Mouse (Mus musculus) embryonic facial prominence, embryonic 13.5 days (tissue): ENCODE results near the gene C1qbp. TPM values are rescaled to one million over a fixed set of nuclear protein-coding genes. Genes with fewer than 3 reads are reported as not detected.
A peak's percentile ranks its signal among the peaks of the same experiment; 100 is the strongest.

Experiments used
- ATAC-seq: fragments of 200-750 bp; cut with Nextera tagmentation; 2 replicates; pipeline ENCODE4 v1.8.0; 2017; ENCODE audit warnings: low read depth; ENCODE audit not compliant: insufficient number of reproducible peaks, insufficient read depth, low FRiP score, low TSS enrichment
- H3K27ac ChIP-seq: fragments of 300-500 bp; sonication (generic); 2 replicates; pipeline ENCODE4 v1.5.1; 2015; ENCODE audit warnings: moderate library complexity, mild to moderate bottlenecking, inconsistent platforms
- H3K27me3 ChIP-seq: fragments of 300-500 bp; sonication (generic); 2 replicates; pipeline ENCODE4 v1.6.1; 2015; ENCODE audit warnings: mild to moderate bottlenecking, inconsistent platforms
- H3K36me3 ChIP-seq: fragments of 300-500 bp; sonication (generic); 2 replicates; pipeline ENCODE4 v1.6.1; 2015; ENCODE audit warnings: mild to moderate bottlenecking, inconsistent platforms
- H3K4me1 ChIP-seq: fragments of 300-500 bp; sonication (generic); 2 replicates; pipeline ENCODE4 v1.6.1; 2015; ENCODE audit warnings: inconsistent platforms
- H3K4me2 ChIP-seq: fragments of 300-500 bp; sonication (generic); 2 replicates; pipeline ENCODE4 v1.6.1; 2015; ENCODE audit warnings: moderate library complexity, mild to moderate bottlenecking, inconsistent platforms
- H3K4me3 ChIP-seq: fragments of 300-500 bp; sonication (generic); 2 replicates; pipeline ENCODE4 v1.5.1; 2015; ENCODE audit warnings: mild to moderate bottlenecking, inconsistent platforms
- H3K9ac ChIP-seq: fragments of 300-500 bp; sonication (generic); 2 replicates; pipeline ENCODE4 v1.6.1; 2015; ENCODE audit warnings: mild to moderate bottlenecking, inconsistent platforms
- H3K9me3 ChIP-seq: fragments of 300-500 bp; sonication (generic); 2 replicates; pipeline ENCODE4 v1.6.1; 2016; ENCODE audit warnings: inconsistent platforms
- WGBS: fragments of 180-500 bp; shearing (Covaris S2); methylation state at CpG from one replicate; pipeline ENCODE4 v1.1.7; 2015; ENCODE audit warnings: mixed read lengths; 5-methylcytosine and 5-hydroxymethylcytosine counted together
- polyA plus RNA-seq: library from polyadenylated mRNA; unstranded; fragments of >200 nt; fragmentation: Nextera tagmentation; extraction: Ambion mirVana; gene quantifications from 2 replicates; pipeline ENCODE4 v1.2.1, GENCODE M21; 2015

Gene C1qbp
- polyA plus RNA-seq, result 233 and 254 TPM in 2 replicates

GRCm38 (mm10) chr11:70982557-70983228 is at the start of gene C1qbp:
Gene C1qbp (minus strand): TSS chr11:70983026.
- H3K36me3 ChIP-seq, result peaks cover 71% of the 10 kb centered on the region

DNA sequence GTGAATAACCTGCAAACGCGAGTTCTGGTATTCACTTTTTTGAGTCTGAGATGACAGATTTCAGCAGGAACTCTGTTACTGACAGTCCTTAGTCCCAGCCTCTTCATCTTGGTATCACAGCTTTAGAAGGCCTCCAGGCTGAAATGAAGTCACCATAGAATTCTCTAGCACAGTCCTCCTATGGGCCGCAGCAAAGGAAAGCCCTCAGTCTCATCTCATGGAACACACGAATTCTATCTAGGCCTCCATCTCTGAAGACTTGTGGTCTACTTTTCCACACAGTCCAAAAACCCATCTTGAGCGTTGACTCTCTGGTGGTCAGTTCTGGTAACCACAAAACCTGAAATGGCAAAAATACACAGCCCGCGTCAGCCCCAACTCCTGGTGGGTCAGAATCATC is 49.2 kb upstream of the C1qbp start:
- Histone ChIP-seq H3K36me3 (peaks cover 21% of the 10 kb centered on the region), H3K9me3 (no peaks in the 10 kb centered on the region), H3K27me3 (no peaks in the 10 kb centered on the region), H3K4me2 (peak overlapping the region; percentile 71), H3K4me1 (peaks cover 15% of the 10 kb centered on the region), H3K4me3 (peak overlapping the region; percentile 74), H3K27ac (peak overlapping the region; percentile 91), H3K9ac (peak overlapping the region; percentile 89)
- 62% methylated on average over 7 of the region's 7 CpGs for WGBS
- ATAC-seq, result no peak

More at GRCm38 (mm10) chr11:70982557-70983228, at the start of gene C1qbp:
- peak; percentile 92 for ATAC-seq
- H3K4me3 ChIP-seq, result peak within 1 kb of the TSS; percentile 83
- peak within 1 kb of the TSS; percentile 82 for H3K4me2 ChIP-seq
- H3K4me1 ChIP-seq, result peaks cover 12% of the 10 kb centered on the region
- H3K27me3 ChIP-seq, result no peaks in the 10 kb centered on the region
- peak within 1 kb of the TSS; percentile 17; the same call in 1 of the 2 replicates for H3K27ac ChIP-seq
- H3K9me3 ChIP-seq, result no peaks in the 10 kb centered on the region
- WGBS, result under 1% methylated on average over 56 of the region's 64 CpGs
- H3K9ac ChIP-seq, result peak within 1 kb of the TSS; percentile 94

- Histone ChIP-seq H3K9me3 (no peaks in the 10 kb centered on the region), H3K9ac (no peak overlapping the region), H3K27me3 (no peaks in the 10 kb centered on the region), H3K4me3 (no peak overlapping the region), H3K4me2 (no peak overlapping the region), H3K36me3 (peaks cover 46% of the 10 kb centered on the region), H3K4me1 (peaks cover 15% of the 10 kb centered on the region), H3K27ac (no peak overlapping the region)
- 76% methylated on average over 3 of the region's 3 CpGs for WGBS
- no peak for ATAC-seq
Observed at GRCm38 (mm10) chr11:71029403-71030118, 46.7 kb upstream of the C1qbp start.

GRCm38 (mm10) chr11:71028280-71028679 is 45.5 kb upstream of the C1qbp start:
- Histone ChIP-seq H3K36me3 (peaks cover 51% of the 10 kb centered on the region), H3K4me2 (no peak overlapping the region), H3K27ac (no peak overlapping the region), H3K9ac (no peak overlapping the region), H3K27me3 (no peaks in the 10 kb centered on the region), H3K4me1 (peaks cover 15% of the 10 kb centered on the region), H3K4me3 (no peak overlapping the region), H3K9me3 (no peaks in the 10 kb centered on the region)
- no peak for ATAC-seq
- 79% methylated on average over 3 of the region's 3 CpGs for WGBS

DNA sequence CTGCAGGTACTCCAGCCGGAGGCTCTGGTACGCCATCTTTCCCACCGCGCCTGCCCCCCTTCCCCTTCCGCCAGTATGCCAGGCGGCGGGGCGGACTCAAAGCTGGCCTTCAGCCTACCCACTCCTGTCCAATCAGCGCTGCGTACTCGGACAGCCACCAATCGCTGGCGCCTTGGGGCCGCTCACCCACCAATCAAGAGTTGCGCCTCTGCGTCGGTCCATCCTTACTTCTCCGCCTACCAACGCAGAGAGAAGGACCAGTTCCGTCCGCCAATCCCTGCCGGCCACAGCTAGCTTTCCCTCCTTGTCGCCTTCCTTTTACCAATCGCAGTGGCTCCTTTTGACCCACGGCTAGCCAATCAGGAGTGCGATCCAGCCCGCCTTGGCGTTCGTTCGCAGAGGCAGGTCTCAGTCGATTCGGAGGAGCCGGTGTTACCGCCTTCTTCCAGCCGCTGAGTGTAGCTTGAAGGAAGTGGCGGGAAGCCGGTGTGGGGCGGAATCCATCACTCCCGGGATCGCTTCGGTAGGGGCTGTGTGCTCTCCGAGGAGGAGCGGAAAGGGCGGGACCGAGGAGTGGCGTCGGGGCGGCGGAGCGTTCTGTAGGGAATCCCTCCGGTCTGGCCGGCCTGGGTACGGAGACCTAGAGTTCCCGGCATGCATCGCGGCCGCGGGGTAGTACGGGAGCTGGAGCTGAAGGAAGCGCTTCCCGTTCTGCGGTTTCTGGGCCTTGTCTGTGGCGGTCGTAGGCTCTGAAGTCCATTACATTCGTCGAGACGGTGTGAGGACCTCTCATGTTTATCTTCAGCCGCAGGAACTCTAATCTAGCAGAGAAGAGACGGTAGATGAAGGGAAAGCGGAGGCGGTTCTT is 36.6 kb upstream of the C1qbp start, which contains the start of the genes Mis12 and Derl2:
Gene Mis12 (plus strand): TSS at position 411 of the 868 bp plus-strand sequence.
Gene Derl2 (minus strand): TSS at position 641 of the 868 bp plus-strand sequence.
- Histone ChIP-seq H3K9ac (peak within 1 kb of the TSS; percentile 93), H3K4me1 (peaks cover 23% of the 10 kb centered on the region), H3K9me3 (no peaks in the 10 kb centered on the region), H3K27ac (peak within 1 kb of the TSS; percentile 91), H3K27me3 (no peaks in the 10 kb centered on the region), H3K4me2 (peak within 1 kb of the TSS; percentile 87), H3K4me3 (peak within 1 kb of the TSS; percentile 91), H3K36me3 (peaks cover 10% of the 10 kb centered on the region)
- WGBS, result under 1% methylated on average over 71 of the region's 71 CpGs
- peak; percentile 100 for ATAC-seq

DNA sequence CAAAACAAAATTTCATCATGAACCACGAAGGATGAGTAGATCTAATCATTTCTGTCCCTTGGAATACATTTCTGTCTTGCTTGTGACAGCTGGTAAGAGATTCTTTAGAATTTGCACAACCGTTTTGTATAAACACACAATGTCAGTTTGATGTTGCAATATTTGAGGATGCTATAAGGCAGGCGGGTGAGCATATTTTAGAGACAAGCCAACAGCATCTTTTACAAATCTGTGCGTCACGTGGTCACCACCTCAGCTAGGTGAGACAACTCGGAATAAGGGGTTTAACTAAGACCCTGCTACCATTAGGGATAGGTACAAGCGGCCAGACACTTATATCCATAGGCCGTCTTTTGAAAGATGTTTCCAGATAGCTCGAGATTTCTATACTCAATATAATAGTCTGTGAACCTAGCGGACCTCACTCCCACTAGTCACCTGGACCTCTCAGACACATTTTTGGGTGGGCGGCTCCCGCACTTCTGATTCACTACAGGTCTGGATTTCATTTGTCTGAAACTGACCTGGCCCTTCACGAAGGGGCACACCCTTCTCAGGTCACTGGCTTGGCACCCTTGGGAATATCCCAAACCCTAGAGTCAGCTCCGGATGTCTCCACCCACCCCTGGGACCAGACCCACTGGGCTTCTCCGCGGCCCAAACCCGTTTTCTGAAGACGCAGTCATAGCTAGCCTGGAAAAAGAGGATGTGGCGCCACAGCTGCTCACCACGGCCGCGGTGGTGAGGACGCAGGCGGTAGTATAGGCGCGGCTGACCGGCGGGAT is 35.8 kb upstream of the C1qbp start:
- Histone ChIP-seq H3K36me3 (peaks cover 13% of the 10 kb centered on the region), H3K27ac (peak overlapping the region; percentile 85), H3K4me2 (peak overlapping the region; percentile 80), H3K27me3 (no peaks in the 10 kb centered on the region), H3K9me3 (no peaks in the 10 kb centered on the region), H3K4me3 (peak overlapping the region; percentile 91), H3K9ac (peak overlapping the region; percentile 93), H3K4me1 (peaks cover 23% of the 10 kb centered on the region)
- peak; percentile 18; the same call in 1 of the 2 replicates for ATAC-seq
- WGBS, result 5% methylated on average over 28 of the region's 28 CpGs

DNA sequence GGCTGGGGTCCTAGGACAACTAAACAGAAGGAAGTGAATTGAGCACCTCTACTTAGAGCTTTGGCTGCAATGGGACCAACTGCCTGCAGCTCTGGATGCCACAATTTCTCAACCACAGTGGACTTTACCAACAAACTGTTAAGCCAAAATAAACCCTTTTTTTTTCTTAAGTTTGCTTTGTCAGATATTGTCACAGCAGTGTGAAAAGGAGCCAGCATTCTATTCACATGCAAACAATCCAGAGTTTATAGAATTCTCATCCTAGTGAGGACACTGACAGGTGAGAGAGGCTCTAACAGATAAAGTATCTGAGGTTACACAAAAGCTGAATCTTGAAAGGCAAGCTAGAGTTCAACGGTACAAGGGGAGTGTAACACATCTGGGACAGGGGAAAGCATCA is 34.2 kb upstream of the C1qbp start:
- H3K9me3 ChIP-seq, result no peaks in the 10 kb centered on the region
- peaks cover 21% of the 10 kb centered on the region for H3K4me1 ChIP-seq
- peaks cover 22% of the 10 kb centered on the region for H3K36me3 ChIP-seq
- no peaks in the 10 kb centered on the region for H3K27me3 ChIP-seq
- WGBS, result 94% methylated on average over 1 of the region's 1 CpGs
- no peak overlapping the region for H3K4me3 ChIP-seq
- H3K4me2 ChIP-seq, result no peak overlapping the region
- H3K27ac ChIP-seq, result no peak overlapping the region
- no peak for ATAC-seq
- H3K9ac ChIP-seq, result no peak overlapping the region

- WGBS, result 95% methylated on average over 7 of the region's 7 CpGs
- H3K4me3 ChIP-seq, result no peak overlapping the region
- H3K4me1 ChIP-seq, result peaks cover 3% of the 10 kb centered on the region
- H3K36me3 ChIP-seq, result peaks cover 54% of the 10 kb centered on the region
- no peak overlapping the region for H3K27ac ChIP-seq
- H3K9ac ChIP-seq, result no peak overlapping the region
- H3K27me3 ChIP-seq, result no peaks in the 10 kb centered on the region
- H3K4me2 ChIP-seq, result no peak overlapping the region
- no peak for ATAC-seq
- no peaks in the 10 kb centered on the region for H3K9me3 ChIP-seq
Observed at GRCm38 (mm10) chr11:71012743-71013142, 29.9 kb upstream of the C1qbp start.

- Histone ChIP-seq H3K4me3 (no peak overlapping the region), H3K9ac (no peak overlapping the region), H3K4me2 (no peak overlapping the region), H3K27me3 (no peaks in the 10 kb centered on the region), H3K27ac (no peak overlapping the region), H3K9me3 (no peaks in the 10 kb centered on the region), H3K36me3 (peaks cover 57% of the 10 kb centered on the region), H3K4me1 (peaks cover 5% of the 10 kb centered on the region)
- 93% methylated on average over 3 of the region's 3 CpGs for WGBS
- ATAC-seq, result no peak
Observed at GRCm38 (mm10) chr11:71008321-71008720, 25.5 kb upstream of the C1qbp start.

GRCm38 (mm10) chr11:71007831-71008230 is 25.0 kb upstream of the C1qbp start:
- H3K9me3 ChIP-seq, result no peaks in the 10 kb centered on the region
- no peak overlapping the region for H3K9ac ChIP-seq
- no peak overlapping the region for H3K4me2 ChIP-seq
- WGBS, result 90% methylated on average over 7 of the region's 7 CpGs
- no peak for ATAC-seq
- H3K27me3 ChIP-seq, result no peaks in the 10 kb centered on the region
- H3K36me3 ChIP-seq, result peaks cover 54% of the 10 kb centered on the region
- H3K4me3 ChIP-seq, result no peak overlapping the region
- H3K27ac ChIP-seq, result no peak overlapping the region
- peaks cover 10% of the 10 kb centered on the region for H3K4me1 ChIP-seq
